Mouse (Mus musculus) inflammation-experienced regulatory T-cells, adult 6 months (primary cell): ENCODE results near the gene Gpr146. TPM values are rescaled to one million over a fixed set of nuclear protein-coding genes. Genes with fewer than 3 reads are reported as not detected.
A peak's percentile ranks its signal among the peaks of the same experiment; 100 is the strongest.

ENCODE experiments used
- ATAC-seq: one replicate; pipeline ENCODE4 v1.8.0; 2017
- polyA plus RNA-seq, 3 experiments: library from polyadenylated mRNA; unstranded; fragments of 100-300 nt; shearing (Covaris generic); gene quantifications; one replicate each; pipeline ENCODE4 v1.2.1; 2017

The Gpr146 gene
- polyA plus RNA-seq, 3 experiments from 2014 or later = 3.9 to 5.8 (median 5.2) TPM

- ATAC-seq = no peak
Observed at GRCm38 (mm10) chr5:139359244-139359643, 18.3 kb upstream of the Gpr146 start.

- ATAC-seq = no peak
Observed at GRCm38 (mm10) chr5:139363858-139364257, 13.6 kb upstream of the Gpr146 start.

GRCm38 (mm10) chr5:139364260-139364910 lies 13.1 kb upstream of the Gpr146 start:
- ATAC-seq = peak; percentile 80

GRCm38 (mm10) chr5:139364911-139365571 lies 12.5 kb upstream of the Gpr146 start:
- no peak for ATAC-seq

GRCm38 (mm10) chr5:139365827-139366226 lies 11.7 kb upstream of the Gpr146 start:
- no peak for ATAC-seq

- no peak for ATAC-seq
Observed at GRCm38 (mm10) chr5:139366484-139366883, 11.0 kb upstream of the Gpr146 start.

- ATAC-seq = no peak
Observed at GRCm38 (mm10) chr5:139367884-139368458, 9.5 kb upstream of the Gpr146 start.

GRCm38 (mm10) chr5:139368638-139369320 lies 8.7 kb upstream of the Gpr146 start:
- ATAC-seq = no peak

GRCm38 (mm10) chr5:139370336-139370735 lies 7.2 kb upstream of the Gpr146 start:
- no peak for ATAC-seq

- ATAC-seq = no peak
Observed at GRCm38 (mm10) chr5:139371118-139371517, 6.4 kb upstream of the Gpr146 start.

- peak; percentile 94 for ATAC-seq
Observed at GRCm38 (mm10) chr5:139371631-139372401, 5.7 kb upstream of the Gpr146 start.

- no peak for ATAC-seq
Observed at GRCm38 (mm10) chr5:139373126-139373525, 4.4 kb upstream of the Gpr146 start.

- ATAC-seq = no peak
Observed at GRCm38 (mm10) chr5:139373889-139374444, 3.5 kb upstream of the Gpr146 start.

- ATAC-seq = no peak
Observed at GRCm38 (mm10) chr5:139374841-139375240, 2.7 kb upstream of the Gpr146 start.

- ATAC-seq = no peak
Observed at GRCm38 (mm10) chr5:139378271-139378556, 717 bp downstream of the Gpr146 start.

- no peak for ATAC-seq
Observed at GRCm38 (mm10) chr5:139378986-139379629, 1.6 kb downstream of the Gpr146 start.

- no peak for ATAC-seq
Observed at GRCm38 (mm10) chr5:139379771-139380384, 2.4 kb downstream of the Gpr146 start.

GRCm38 (mm10) chr5:139380385-139381248 lies 3.1 kb downstream of the Gpr146 start:
- no peak for ATAC-seq

- ATAC-seq = peak; percentile 77
Observed at GRCm38 (mm10) chr5:139381586-139382513, 4.4 kb downstream of the Gpr146 start.
